Mouse (Mus musculus): Measurements from ENCODE around the gene Arvcf.

Gene Arvcf

GRCm38 (mm10) chr16:18353106-18353505, 5.1 kb downstream of the Arvcf start:
- DNase-seq (ENCODE audit: low spot score in 2 of 2): no peak

DNA sequence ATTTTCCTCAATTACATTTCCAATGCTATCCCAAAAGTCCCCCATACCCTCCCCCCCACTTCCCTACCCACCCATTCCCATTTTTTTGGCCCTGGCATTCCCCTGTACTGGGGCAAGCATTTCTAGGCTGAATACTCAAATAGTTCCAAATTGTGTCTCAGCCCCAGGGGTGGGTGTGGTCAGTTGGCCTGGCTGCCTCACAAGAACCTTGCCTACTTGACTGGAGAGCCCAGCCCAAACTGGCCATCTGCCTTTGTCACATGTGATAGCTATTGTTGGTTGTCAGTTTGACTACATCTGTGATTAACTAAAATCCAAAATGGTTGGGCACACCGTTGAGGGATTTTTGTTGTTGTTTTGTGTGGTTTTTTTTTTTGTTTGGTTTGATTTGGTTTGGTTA, 9.0 kb downstream of the Arvcf start:
- no peak for DNase-seq (ENCODE audit: low spot score in 2 of 2)

DNA sequence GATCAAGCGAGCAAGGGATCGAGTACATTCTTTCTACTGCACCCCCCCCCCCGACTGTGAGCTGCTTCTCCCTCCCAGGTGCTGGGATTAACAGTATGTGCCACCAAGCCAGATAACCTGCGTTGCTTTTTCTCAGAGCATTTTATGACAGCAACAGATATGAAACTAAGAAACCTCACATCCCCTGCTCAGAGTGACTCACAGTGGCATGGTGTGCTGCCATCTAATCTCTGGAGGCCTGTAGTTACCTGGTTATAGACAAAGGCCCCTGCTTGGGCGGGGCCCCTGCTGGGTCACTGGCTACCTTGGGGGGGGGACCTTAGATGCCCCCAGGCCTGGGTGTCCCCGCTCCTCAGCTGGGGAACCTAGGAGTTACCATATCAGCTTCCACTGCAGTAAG, 10.0 kb downstream of the Arvcf start:
- no peak for DNase-seq (ENCODE audit: low spot score in 2 of 2)

DNA sequence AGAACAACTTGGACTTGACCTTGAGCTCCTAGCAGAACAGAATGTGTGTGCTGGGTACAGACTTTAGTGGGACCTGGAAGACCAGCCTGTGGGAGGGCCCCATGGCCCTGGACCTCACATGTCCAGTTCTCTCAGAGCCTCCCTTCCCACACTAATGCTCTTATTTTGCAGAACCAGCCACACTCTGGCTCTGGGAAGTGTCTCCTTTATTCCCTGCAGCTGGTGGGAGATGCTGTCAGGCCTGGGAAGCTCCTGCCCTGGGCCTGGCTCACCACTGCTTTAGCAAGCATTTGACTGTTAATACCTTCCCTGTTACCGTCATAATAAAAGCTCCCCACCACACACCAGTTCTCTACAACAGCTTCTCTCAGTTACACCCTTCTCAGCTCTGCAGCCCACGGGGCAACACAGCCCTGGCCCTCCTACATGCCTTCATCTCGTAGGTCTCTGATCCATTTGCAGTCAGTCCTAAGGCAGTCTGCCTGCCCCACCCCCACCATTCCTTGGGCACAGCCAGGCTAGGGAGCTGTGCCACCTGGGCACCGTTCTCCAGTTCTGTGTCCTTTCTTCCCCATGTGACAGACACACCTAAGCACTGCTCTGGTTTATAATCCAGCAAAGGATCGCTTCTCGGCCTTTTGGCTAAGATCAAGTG, 12.3 kb downstream of the Arvcf start:
- no peak for DNase-seq (ENCODE audit: low spot score in 2 of 2)

GRCm38 (mm10) chr16:18362948-18363347, 15.0 kb downstream of the Arvcf start:
- no peak for DNase-seq (ENCODE audit: low spot score in 2 of 2)

GRCm38 (mm10) chr16:18366849-18367248, 18.9 kb downstream of the Arvcf start:
- no peak for DNase-seq (ENCODE audit: low spot score in 2 of 2)

DNA sequence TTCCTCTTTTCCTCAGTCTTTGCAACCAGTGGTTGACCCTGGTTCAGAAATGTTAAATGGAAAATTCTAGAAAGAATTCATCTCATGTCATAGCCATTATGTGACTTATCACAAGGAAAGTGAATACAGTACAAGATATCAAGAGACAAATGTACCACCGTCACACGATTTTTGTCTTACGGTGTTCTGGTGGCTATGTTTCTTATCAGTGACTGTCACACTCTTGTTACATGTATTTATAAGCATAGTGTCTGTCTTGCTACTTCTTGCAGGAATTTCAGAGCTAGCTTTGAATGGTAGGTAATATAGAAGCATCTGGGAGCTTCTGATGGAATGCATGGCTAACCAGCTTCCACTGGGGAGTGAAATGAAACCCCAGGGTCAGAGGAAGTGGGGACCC, 22.2 kb downstream of the Arvcf start:
- no peak for DNase-seq (ENCODE audit: low spot score in 2 of 2)

DNA sequence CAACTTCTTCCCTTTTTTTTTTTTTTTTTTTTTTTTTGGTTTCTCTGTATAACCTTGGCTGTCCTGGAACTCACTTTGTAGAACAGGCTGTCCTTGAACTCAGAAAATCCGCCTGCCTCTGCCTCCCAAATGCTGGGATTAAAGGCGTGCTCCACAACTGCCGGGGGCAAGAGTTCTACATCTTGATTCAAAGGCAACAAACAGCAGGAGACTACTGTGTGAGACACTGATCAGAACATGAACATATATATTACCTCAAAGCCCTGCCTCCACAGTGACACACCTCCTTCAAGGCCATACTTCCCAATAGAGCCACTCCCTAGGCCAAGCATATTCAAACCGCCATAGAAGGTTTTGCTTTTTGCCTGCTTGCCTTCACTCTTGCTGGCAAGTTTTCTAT, 25.6 kb downstream of the Arvcf start:
- no peak for DNase-seq (ENCODE audit: low spot score in 2 of 2)

DNA sequence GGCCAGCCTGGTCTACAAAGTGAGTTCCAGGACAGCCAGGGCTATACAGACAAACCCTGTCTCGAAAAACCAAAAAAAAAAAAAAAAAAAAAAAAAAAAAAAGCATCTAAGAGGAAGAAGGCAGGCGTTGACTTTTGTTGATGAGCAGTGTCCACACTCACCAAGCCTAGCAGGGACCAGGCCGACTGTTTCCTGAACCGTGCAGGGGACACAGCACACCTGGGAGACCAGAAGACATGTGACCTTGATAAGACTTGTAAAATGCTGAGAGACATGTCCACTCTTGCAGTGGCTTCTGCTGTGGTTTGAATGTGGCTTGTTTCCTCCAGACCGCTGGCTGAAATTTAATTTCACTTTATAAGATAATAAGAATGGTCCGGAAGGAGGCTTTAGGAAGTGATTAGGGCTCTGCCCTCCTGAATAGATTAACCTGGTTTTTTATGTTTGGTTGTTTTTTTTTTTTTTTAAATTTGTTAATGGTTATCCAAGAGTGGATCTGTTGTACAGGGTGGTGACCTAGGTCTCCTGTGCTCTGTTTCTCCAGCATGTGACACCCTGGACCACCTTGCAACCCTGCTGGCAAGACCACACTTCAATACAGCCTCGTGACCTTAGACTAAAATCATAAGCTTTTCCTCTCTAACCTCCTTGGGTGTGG, 28.4 kb downstream of the Arvcf start:
- DNase-seq (ENCODE audit: low spot score in 2 of 2): no peak

DNA sequence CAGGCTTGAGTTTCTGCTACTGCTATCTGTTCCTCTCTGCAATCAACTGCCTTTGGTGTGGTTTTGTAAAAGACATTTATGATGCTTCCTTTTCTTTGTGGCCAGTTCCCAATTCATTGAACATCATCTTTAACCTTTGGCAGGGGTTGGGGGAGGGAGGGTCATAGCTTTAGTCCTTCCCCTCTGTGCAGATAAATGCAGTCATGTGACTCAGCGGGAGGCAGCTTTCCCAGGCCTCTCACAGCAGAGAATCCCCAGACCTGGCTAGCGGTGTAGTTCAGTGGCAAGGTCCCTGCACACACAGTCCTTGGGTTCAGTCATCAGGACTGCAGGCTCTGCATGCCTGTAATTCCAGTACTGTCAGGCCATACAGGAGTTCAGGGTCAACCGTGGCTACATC, 29.2 kb downstream of the Arvcf start:
- DNase-seq (ENCODE audit: low spot score in 2 of 2): no peak

DNA sequence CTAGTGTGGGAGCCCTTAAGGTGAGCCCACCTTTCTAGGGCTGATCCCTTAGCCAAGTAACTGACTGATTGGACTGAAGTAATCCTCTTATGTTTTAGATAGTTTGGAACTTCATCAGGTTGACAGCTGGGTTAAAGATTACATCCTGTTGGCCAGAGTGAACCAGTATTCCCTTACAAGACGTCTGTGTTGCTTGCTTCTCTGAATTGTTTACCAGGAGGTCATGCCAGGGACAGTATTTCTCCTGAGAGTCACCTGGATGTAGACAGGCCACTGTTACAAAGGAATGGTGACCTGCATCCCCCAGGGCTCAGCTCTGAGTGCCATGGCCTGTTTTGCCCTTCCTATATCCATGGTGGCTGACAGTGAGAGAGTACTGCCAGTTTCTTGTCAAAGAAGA, 30.5 kb downstream of the Arvcf start:
- DNase-seq (ENCODE audit: low spot score in 2 of 2): no peak

- DNase-seq (ENCODE audit: low spot score in 2 of 2): no peak
Measured at GRCm38 (mm10) chr16:18379338-18380001, 31.5 kb downstream of the Arvcf start.

DNA sequence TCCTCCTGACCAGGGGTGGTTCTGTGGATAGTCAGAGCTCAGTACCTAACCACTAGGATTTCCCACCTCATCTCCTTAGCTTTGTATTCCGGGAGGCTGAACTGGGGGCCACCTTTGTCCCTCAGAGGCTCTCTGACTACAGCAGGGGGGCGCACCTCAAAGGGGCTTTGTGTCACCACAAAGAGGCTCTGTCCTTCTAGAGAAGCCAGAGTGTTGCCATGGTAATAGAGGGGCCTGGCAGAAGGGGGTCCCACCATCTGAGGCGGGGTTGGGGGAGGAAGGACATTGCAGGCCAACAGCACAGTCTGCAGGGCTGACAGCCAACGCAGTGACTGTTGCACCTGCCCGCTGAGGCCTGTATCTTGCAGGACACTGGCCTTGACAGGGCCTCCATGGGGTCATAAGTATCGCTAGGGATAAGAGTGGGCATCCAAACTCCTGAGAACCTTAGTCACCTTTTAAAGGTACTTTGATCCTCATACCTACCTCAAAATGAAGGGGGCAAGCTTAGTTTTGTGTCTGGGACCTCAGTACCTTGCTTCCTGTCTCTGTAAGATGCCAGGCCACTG, 32.6 kb downstream of the Arvcf start:
- DNase-seq (ENCODE audit: low spot score in 2 of 2): no peak

DNA sequence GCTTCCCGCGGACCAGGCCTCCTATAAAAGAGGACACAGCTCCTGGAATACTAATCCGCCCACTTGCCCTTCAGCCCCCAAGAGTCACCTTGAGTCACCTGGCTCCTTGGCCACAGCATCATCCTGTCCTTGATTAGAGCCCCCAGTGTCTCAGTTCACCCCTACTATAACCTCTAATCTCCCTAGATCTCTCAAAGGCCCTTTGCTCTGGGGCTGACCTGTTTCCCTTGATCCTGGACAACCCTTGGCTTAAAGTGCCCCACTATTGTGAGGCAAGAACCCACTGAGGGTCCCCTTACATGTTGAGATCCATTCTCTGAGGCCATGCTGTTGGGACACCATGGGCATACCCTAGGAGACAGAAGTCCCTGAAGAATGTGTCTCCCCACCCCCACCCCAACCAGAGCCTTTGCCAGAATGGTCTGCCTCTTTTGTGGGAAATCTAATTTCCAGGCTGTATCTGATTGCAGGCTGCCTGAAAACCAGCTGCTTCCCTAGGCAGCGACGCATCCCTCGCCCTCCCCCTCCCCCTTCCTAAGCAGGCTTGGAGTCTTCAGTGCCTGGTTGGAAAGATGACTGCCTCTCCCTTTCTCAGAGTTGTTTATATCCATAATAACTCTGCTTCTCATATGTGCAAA, 33.8 kb downstream of the Arvcf start:
- DNase-seq (ENCODE audit: low spot score in 2 of 2): no peak

DNA sequence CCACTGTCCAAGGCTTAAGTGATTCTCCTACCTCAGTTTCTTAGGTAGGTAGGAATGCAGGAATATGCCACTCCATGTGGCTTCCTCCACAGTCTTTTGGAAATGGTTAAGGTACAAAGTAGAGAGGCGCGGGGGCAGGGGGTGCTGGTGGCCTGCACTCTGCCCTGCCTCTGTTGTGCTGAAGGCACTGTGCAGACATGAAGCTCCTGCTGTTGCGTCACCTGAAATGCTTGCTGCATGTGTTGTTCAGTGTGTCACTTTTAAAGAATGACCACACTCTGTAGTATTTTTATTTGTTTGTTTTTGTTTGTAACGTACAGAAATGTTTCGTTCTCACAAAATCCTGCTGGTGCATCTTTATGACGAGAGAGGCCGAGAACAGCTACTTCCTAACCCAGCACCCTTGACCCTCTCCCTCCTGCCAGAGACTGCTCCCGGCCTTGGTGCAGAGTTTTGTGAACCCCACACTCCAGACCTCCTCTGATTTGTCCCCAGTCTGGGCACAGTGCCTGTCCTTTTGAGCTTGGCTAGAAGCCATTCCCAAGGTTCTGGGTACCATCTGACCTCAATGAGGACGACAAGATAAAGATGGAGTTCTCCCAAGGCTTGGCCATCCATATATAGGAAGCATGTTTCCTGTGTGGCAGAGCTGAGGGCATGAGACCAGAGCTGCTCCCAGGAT, 35.2 kb downstream of the Arvcf start:
- DNase-seq (ENCODE audit: low spot score in 2 of 2): no peak

DNA sequence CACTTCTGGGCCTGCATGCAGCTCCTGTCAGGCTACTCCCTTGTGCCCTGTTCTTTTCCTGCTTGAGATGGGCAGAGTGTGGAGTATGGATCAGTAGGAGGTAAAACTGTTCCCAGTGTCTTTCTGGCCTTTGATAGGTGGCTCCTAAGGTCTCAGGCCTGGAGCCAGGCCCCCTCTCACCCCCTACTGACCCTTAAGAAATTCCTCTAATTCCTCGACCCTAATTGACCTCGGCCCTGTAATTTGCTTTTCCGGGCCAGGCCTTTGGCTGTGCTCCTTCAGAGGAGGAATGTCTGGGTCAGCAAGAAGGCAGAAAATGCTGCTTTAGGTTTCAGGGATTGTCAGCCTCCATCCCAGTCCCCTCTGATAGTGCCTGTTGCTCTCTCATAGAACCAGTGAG, 35.8 kb downstream of the Arvcf start:
- DNase-seq (ENCODE audit: low spot score in 2 of 2): no peak

DNA sequence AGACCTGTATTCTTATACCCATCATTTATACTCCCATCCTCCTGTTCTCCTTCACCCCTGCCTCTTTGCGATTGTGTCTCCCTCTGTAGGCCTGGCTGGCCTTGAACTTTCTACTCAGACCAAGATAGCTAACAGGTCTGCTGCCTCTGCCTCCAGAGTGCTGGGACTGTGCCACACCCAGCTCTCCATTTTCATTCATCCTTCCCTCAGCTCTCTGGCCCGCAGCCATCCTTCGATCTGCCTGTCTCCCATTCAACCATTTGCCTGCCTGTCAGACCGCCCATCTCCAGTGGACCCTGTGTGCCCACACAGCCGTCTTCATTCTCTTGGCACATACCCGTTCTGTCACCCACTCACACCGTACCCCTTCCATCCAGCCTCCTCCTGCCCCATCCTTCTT, 36.2 kb downstream of the Arvcf start:
- DNase-seq (ENCODE audit: low spot score in 2 of 2): no peak

DNA sequence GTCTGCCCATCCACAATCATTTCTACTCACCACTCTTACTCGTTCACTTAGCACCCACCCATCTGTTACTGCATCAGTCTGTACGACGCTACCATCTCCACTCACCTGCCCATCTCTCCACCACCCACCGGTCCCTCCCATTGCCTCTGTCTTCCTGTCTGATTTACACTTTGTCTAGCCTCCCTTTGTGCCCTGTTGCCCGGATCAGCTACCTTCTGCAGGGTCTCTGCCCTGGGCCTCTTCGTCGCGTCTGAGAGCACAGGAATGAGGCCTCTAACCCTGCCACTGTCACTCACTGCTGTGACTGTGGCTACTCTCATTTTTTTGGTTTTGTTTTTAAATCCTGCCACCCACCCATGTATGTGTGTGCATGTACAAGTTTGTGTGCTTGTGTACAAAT, 36.7 kb downstream of the Arvcf start:
- no peak for DNase-seq (ENCODE audit: low spot score in 2 of 2)

DNA sequence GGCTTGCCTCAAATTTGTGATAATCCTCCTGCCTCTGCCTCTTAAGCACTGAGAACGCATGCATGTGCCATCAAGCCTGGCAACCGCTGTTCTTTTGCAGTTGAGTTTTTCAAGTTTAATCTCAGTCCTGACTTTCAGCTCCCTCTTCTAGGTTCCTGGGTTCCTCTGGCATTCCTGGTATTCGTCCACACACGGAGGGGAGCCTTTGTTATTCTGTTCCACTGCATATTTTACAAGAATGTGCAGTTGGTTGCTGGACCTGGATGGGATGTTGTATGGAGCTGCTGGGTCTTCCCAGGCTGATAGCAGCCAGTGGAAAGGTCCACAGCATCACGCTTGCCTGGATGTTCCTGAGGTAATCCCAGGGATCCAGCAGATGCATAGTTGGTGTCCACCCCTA, 37.4 kb downstream of the Arvcf start:
- no peak for DNase-seq (ENCODE audit: low spot score in 2 of 2)

GRCm38 (mm10) chr16:18386451-18386850, 38.5 kb downstream of the Arvcf start:
- no peak for DNase-seq (ENCODE audit: low spot score in 2 of 2)

DNA sequence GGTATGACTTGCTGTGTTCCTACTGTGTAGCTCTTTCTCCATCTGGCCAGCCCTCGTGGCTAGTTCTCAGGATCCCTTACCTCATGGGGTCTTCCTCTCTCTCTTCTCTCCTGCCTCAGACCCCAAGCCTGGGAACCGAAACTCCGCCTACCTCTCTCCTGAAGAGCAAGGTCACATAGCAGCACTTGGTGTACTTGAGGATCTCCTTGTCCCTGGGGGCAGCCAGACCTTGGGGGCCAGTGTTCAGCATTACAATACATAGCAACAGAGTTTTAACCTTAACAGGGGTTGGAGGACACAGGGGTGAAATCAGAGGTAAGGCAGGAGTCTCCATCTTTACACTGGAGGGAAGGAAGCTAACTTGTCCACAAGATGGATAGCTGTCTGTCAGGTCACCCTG, 39.0 kb downstream of the Arvcf start:
- DNase-seq (ENCODE audit: low spot score in 2 of 2): no peak
